Mouse (Mus musculus): ENCODE data around the gene Tm6sf1. TPM values are rescaled to one million over a fixed set of nuclear protein-coding genes. Genes with fewer than 3 reads are reported as not detected.
A peak's percentile ranks its signal among the peaks of the same experiment; 100 is the strongest.
"Not testable (repeated sequence)": the region's sequence is repeated elsewhere in the genome, so short reads cannot be mapped to it uniquely, and the experiment has no call there.

The Tm6sf1 gene
- total RNA-seq (2021) = 10 to 100 TPM; 28.4 to 36.9 TPM

- DNase-seq (ENCODE audit: low spot score in 2 of 2) = peak in 1 of 2 experiments; percentile 53
Observed at GRCm38 (mm10) chr7:81858968-81859721, at the start of gene Tm6sf1. Tm6sf1 (plus strand) TSS chr7:81859001.

GRCm38 (mm10) chr7:81824906-81825305 lies 33.9 kb upstream of the Tm6sf1 start:
- intact Hi-C loops (cut with DNase I) = loop anchor here (5.0 kb wide), 3 partner anchors 37 to 107 kb away; partner anchors contain the start of genes 3110040N11Rik and Hdgfl3

More at GRCm38 (mm10) chr7:81858968-81859721, at the start of gene Tm6sf1:
- intact Hi-C loops (cut with DNase I) = no loop called here

GRCm38 (mm10) chr7:81825381-81825780 lies 33.4 kb upstream of the Tm6sf1 start:
- intact Hi-C loops (cut with DNase I) = loop anchor here (5.0 kb wide), 3 partner anchors 37 to 107 kb away; partner anchors contain the start of genes 3110040N11Rik and Hdgfl3

More at GRCm38 (mm10) chr7:81824906-81825305, 33.9 kb upstream of the Tm6sf1 start:
- no peak for DNase-seq (ENCODE audit: low spot score in 2 of 2)

GRCm38 (mm10) chr7:81827806-81828667 lies 30.8 kb upstream of the Tm6sf1 start:
- intact Hi-C loops (cut with DNase I) = loop anchor here (5.0 kb wide), 3 partner anchors 34 to 104 kb away; partner anchors contain the start of genes 3110040N11Rik and Hdgfl3
- no peak for DNase-seq (ENCODE audit: low spot score in 2 of 2)

More at GRCm38 (mm10) chr7:81825381-81825780, 33.4 kb upstream of the Tm6sf1 start:
- no peak for DNase-seq (ENCODE audit: low spot score in 2 of 2)

GRCm38 (mm10) chr7:81828681-81829378 lies 30.0 kb upstream of the Tm6sf1 start:
- peak; percentile 66 to 78 for DNase-seq (ENCODE audit: low spot score in 2 of 2)

GRCm38 (mm10) chr7:81829379-81829894 lies 29.4 kb upstream of the Tm6sf1 start, which contains the start of gene Btbd1:
Btbd1 (minus strand) TSS chr7:81829431.
- intact Hi-C loops (cut with DNase I) = loop anchor here (5.0 kb wide), 3 partner anchors 33 to 103 kb away; partner anchors contain the start of genes 3110040N11Rik and Hdgfl3
- DNase-seq (ENCODE audit: low spot score in 2 of 2) = peak; percentile 82 to 89

More at GRCm38 (mm10) chr7:81828681-81829378, 30.0 kb upstream of the Tm6sf1 start:
- intact Hi-C loops (cut with DNase I) = loop anchor here (5.0 kb wide), 3 partner anchors 33 to 103 kb away; partner anchors contain the start of genes 3110040N11Rik and Hdgfl3

- DNase-seq (ENCODE audit: low spot score in 2 of 2) = no peak
- intact Hi-C loops (cut with DNase I) = no loop called here
Observed at GRCm38 (mm10) chr7:81834847-81835246, 24.0 kb upstream of the Tm6sf1 start.

GRCm38 (mm10) chr7:81835430-81835829 lies 23.4 kb upstream of the Tm6sf1 start:
- intact Hi-C loops (cut with DNase I) = no loop called here

GRCm38 (mm10) chr7:81837771-81838170 lies 21.0 kb upstream of the Tm6sf1 start:
- DNase-seq (ENCODE audit: low spot score in 2 of 2); intact Hi-C loops (cut with DNase I): not testable (repeated sequence)

More at GRCm38 (mm10) chr7:81835430-81835829, 23.4 kb upstream of the Tm6sf1 start:
- no peak for DNase-seq (ENCODE audit: low spot score in 2 of 2)

- intact Hi-C loops (cut with DNase I) = no loop called here
- no peak for DNase-seq (ENCODE audit: low spot score in 2 of 2)
Observed at GRCm38 (mm10) chr7:81839746-81840145, 19.1 kb upstream of the Tm6sf1 start.

- intact Hi-C loops (cut with DNase I) = no loop called here
- DNase-seq (ENCODE audit: low spot score in 2 of 2) = peak; percentile 50 to 64
Observed at GRCm38 (mm10) chr7:81840661-81841181, 18.1 kb upstream of the Tm6sf1 start.

- intact Hi-C loops (cut with DNase I) = no loop called here
- DNase-seq (ENCODE audit: low spot score in 2 of 2) = no peak
Observed at GRCm38 (mm10) chr7:81841439-81841838, 17.4 kb upstream of the Tm6sf1 start.

GRCm38 (mm10) chr7:81842141-81842540 lies 16.7 kb upstream of the Tm6sf1 start:
- DNase-seq (ENCODE audit: low spot score in 2 of 2) = no peak
- intact Hi-C loops (cut with DNase I) = no loop called here

GRCm38 (mm10) chr7:81842998-81843397 lies 15.8 kb upstream of the Tm6sf1 start:
- no peak for DNase-seq (ENCODE audit: low spot score in 2 of 2)
- intact Hi-C loops (cut with DNase I) = no loop called here

- intact Hi-C loops (cut with DNase I) = no loop called here
- no peak for DNase-seq (ENCODE audit: low spot score in 2 of 2)
Observed at GRCm38 (mm10) chr7:81843903-81844302, 14.9 kb upstream of the Tm6sf1 start.

GRCm38 (mm10) chr7:81844801-81845200 lies 14.0 kb upstream of the Tm6sf1 start:
- DNase-seq (ENCODE audit: low spot score in 2 of 2) = no peak
- intact Hi-C loops (cut with DNase I) = no loop called here

- no peak for DNase-seq (ENCODE audit: low spot score in 2 of 2)
- intact Hi-C loops (cut with DNase I) = no loop called here
Observed at GRCm38 (mm10) chr7:81845313-81845712, 13.5 kb upstream of the Tm6sf1 start.

- no peak for DNase-seq (ENCODE audit: low spot score in 2 of 2)
- intact Hi-C loops (cut with DNase I) = no loop called here
Observed at GRCm38 (mm10) chr7:81846008-81846407, 12.8 kb upstream of the Tm6sf1 start.

GRCm38 (mm10) chr7:81847010-81847409 lies 11.8 kb upstream of the Tm6sf1 start:
- DNase-seq (ENCODE audit: low spot score in 2 of 2) = no peak

More at GRCm38 (mm10) chr7:81847010-81847409, 11.8 kb upstream of the Tm6sf1 start:
- intact Hi-C loops (cut with DNase I) = no loop called here

Measured in left cerebral cortex, postnatal 36 days (tissue).